Mouse (Mus musculus) liver, embryonic 15.5 days (tissue): ENCODE results near the gene Fam110a. TPM values are rescaled to one million over a fixed set of nuclear protein-coding genes. Genes with fewer than 3 reads are reported as not detected.
A peak's percentile ranks its signal among the peaks of the same experiment; 100 is the strongest.

Experiments used
- ATAC-seq: fragments of 200-750 bp; cut with Nextera tagmentation; 2 replicates; pipeline ENCODE4 v1.8.0; 2017; ENCODE audit warnings: moderate number of reproducible peaks, mild to moderate bottlenecking, moderate library complexity; ENCODE audit not compliant: insufficient read depth
- H3K27ac ChIP-seq: fragments of 300-500 bp; sonication (generic); replicated peaks from 2 replicates; pipeline ENCODE4 v1.5.1; 2015; ENCODE audit warnings: mild to moderate bottlenecking, inconsistent platforms
- H3K27me3 ChIP-seq: fragments of 300-500 bp; sonication (generic); 2 replicates; pipeline ENCODE4 v1.6.1; 2015; ENCODE audit warnings: mild to moderate bottlenecking, inconsistent platforms
- H3K36me3 ChIP-seq: fragments of 300-500 bp; sonication (generic); replicated peaks from 2 replicates; pipeline ENCODE4 v1.6.1; 2015; ENCODE audit warnings: moderate library complexity, mild to moderate bottlenecking, inconsistent platforms
- H3K4me1 ChIP-seq: fragments of 300-500 bp; sonication (generic); replicated peaks from 2 replicates; pipeline ENCODE4 v1.6.1; 2015; ENCODE audit warnings: inconsistent platforms
- H3K4me2 ChIP-seq: fragments of 300-500 bp; sonication (generic); 2 replicates; pipeline ENCODE4 v1.6.1; 2015; ENCODE audit warnings: moderate library complexity, mild to moderate bottlenecking, inconsistent platforms
- H3K4me3 ChIP-seq: fragments of 300-500 bp; sonication (generic); replicated peaks from 2 replicates; pipeline ENCODE4 v1.5.1; 2015; ENCODE audit warnings: mild to moderate bottlenecking, inconsistent platforms
- H3K9ac ChIP-seq: fragments of 300-500 bp; sonication (generic); 2 replicates; pipeline ENCODE4 v1.6.1; 2015; ENCODE audit warnings: moderate library complexity, mild to moderate bottlenecking, inconsistent platforms
- H3K9me3 ChIP-seq: fragments of 300-500 bp; sonication (generic); replicated peaks from 2 replicates; pipeline ENCODE4 v1.6.1; 2016; ENCODE audit warnings: inconsistent platforms
- WGBS: fragments of 180-500 bp; shearing (Covaris S2); methylation state at CpG from one replicate; pipeline ENCODE4 v1.1.7; 2015; ENCODE audit warnings: mixed read lengths; ENCODE audit not compliant: insufficient replicate concordance; 5-methylcytosine and 5-hydroxymethylcytosine counted together
- microRNA counts: library from miRNA; unstranded; fragments of <30 nt; microRNA quantifications from one replicate; lab custom pipeline; 2016
- microRNA-seq: library from miRNA; unstranded; fragments of <30 nt; microRNA quantifications from one replicate; pipeline ENCODE4, GENCODE M21; 2016
- polyA plus RNA-seq: library from polyadenylated mRNA; unstranded; fragments of >200 nt; fragmentation: Nextera tagmentation; extraction: Ambion mirVana; gene quantifications from 2 replicates; pipeline ENCODE4 v1.2.1, GENCODE M21; 2015

Gene Fam110a
- polyA plus RNA-seq, 1 experiment from 2014 or later, result 9.8 TPM

DNA sequence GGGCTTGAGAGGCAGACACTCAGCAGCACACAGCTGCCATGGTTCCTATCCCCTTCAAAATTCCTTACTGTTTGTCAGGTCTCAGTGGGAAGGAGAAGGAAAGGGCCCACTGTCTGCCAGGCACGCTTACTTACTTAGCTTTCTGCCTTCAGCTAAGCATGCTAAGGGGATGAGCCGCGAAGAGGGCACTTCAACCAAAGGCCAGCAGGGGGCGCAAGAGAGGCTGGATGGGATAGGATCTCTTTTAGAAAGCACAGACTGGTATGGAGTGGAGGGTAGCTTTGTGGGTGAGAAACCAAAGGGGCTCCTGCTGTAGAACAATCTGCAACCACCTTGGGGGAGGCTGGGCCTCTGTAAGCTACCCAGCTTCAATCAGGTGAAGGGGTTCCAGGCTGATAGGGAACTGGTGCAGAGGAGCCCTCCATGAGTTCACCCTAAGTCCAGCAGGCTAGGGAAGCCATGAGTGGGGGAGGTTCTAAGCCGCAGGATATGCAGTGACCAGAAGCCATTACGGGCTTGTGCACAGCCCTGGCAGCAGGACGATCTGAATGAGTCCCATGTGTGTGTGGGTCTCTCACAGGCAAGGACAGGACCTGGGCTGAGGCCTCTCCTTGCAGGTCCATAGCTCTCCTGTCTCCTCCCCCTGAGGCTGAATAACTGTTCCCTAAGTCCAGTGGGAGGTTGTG is 49.5 kb downstream of the Fam110a start:
- Histone ChIP-seq H3K27me3 (no peaks in the 10 kb centered on the region), H3K27ac (no peak overlapping the region), H3K4me1 (peaks cover 6% of the 10 kb centered on the region; the same call in 1 of the 2 replicates), H3K9me3 (no peaks in the 10 kb centered on the region), H3K4me2 (no peak overlapping the region), H3K4me3 (no peak overlapping the region), H3K9ac (no peak overlapping the region), H3K36me3 (no peaks in the 10 kb centered on the region)
- no peak for ATAC-seq
- 22% methylated on average over 7 of the region's 7 CpGs for WGBS

GRCm38 (mm10) chr2:151927103-151927502 is 52.9 kb downstream of the Fam110a start:
- Histone ChIP-seq H3K36me3 (no peaks in the 10 kb centered on the region), H3K4me2 (no peak overlapping the region), H3K4me3 (no peak overlapping the region), H3K9me3 (no peaks in the 10 kb centered on the region), H3K9ac (no peak overlapping the region), H3K27ac (no peak overlapping the region), H3K4me1 (peaks cover 6% of the 10 kb centered on the region; the same call in 1 of the 2 replicates), H3K27me3 (no peaks in the 10 kb centered on the region)
- ATAC-seq, result 0 out of 2 replicates have a peak, but pooled peaks have one; percentile 32
- 62% methylated on average over 11 of the region's 11 CpGs for WGBS

DNA sequence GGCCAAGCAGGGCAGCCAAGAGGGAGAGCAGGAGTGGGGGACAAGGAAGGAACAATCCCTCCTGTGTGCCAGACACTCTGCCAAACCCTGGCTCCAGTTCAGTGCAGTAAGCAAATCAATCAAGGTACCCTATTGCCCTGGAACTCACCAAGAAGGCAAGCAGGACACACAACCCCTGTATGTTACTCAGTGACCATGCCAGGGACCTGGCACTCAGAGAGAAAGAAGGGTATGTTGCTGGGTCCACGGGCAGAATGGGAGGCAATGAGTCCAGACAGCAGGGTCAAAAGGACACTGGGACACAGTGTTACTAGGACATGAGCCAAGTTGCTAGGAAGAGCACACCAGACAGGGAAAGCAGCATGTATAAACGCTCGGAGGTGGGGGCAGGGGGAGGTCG is 54.3 kb downstream of the Fam110a start:
- Histone ChIP-seq H3K27ac (no peak overlapping the region), H3K27me3 (no peaks in the 10 kb centered on the region), H3K4me1 (peaks cover 6% of the 10 kb centered on the region; the same call in 1 of the 2 replicates), H3K9ac (no peak overlapping the region), H3K4me2 (no peak overlapping the region), H3K9me3 (no peaks in the 10 kb centered on the region), H3K4me3 (no peak overlapping the region), H3K36me3 (no peaks in the 10 kb centered on the region)
- ATAC-seq, result peak; percentile 68
- WGBS, result 40% methylated on average over 4 of the region's 4 CpGs

DNA sequence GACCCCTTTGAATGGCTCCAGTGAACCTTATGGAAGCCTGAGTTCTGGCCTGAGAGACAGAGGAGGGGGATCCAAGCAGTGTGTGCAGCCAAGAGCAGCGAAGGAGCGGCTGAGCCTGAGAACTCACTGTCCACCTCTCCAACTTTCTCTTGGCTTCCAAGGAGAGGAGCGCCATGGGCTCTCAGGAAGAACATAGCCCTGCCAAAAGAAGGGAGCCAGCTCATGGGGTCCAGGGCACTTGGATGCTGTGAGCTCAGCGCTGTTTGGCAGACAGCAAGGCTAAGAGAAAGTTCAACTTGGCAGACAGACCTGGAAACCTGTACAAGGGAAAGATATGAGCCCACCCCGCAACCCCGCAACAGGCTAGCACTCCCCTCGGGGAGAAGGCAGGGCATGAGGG is 55.7 kb downstream of the Fam110a start:
- no peak overlapping the region for H3K9ac ChIP-seq
- no peak for ATAC-seq
- H3K4me3 ChIP-seq, result no peak overlapping the region
- H3K27ac ChIP-seq, result no peak overlapping the region
- no peaks in the 10 kb centered on the region for H3K36me3 ChIP-seq
- WGBS, result 69% methylated on average over 7 of the region's 7 CpGs
- peaks cover 6% of the 10 kb centered on the region; the same call in 1 of the 2 replicates for H3K4me1 ChIP-seq
- no peak overlapping the region for H3K4me2 ChIP-seq
- H3K9me3 ChIP-seq, result no peaks in the 10 kb centered on the region
- no peaks in the 10 kb centered on the region for H3K27me3 ChIP-seq

DNA sequence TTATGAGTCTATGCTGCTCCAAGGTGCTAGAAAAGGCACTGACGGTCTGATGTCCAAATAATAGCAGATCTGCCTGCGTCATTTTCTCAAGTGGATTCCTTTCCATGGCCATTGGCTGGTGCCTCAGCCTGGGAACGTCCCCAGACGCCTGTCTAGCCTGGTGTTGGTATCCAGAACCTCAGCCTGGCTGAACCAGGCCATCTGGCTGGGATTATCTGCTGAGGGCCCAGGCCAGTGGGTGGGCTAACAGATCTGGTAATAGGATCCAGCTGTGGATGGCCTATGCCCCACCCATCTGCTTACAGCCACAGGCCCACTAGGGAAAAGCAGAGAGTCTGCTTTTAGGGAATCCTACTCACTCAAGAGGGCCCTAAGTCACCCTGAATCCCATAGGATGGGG is 58.4 kb downstream of the Fam110a start:
- Histone ChIP-seq H3K4me3 (no peak overlapping the region), H3K4me2 (no peak overlapping the region), H3K27ac (no peak overlapping the region), H3K9ac (no peak overlapping the region), H3K36me3 (no peaks in the 10 kb centered on the region), H3K27me3 (no peaks in the 10 kb centered on the region), H3K4me1 (no peaks in the 10 kb centered on the region; the same call in 1 of the 2 replicates), H3K9me3 (no peaks in the 10 kb centered on the region)
- WGBS, result 46% methylated on average over 4 of the region's 4 CpGs
- no peak for ATAC-seq

- no peaks in the 10 kb centered on the region for H3K36me3 ChIP-seq
- H3K4me1 ChIP-seq, result no peaks in the 10 kb centered on the region; the same call in 1 of the 2 replicates
- no peak for ATAC-seq
- no peak overlapping the region for H3K4me2 ChIP-seq
- no peak overlapping the region for H3K27ac ChIP-seq
- H3K27me3 ChIP-seq, result no peaks in the 10 kb centered on the region
- no peak overlapping the region for H3K9ac ChIP-seq
- no peaks in the 10 kb centered on the region for H3K9me3 ChIP-seq
- no peak overlapping the region for H3K4me3 ChIP-seq
- WGBS, result 49% methylated on average over 8 of the region's 8 CpGs
Measured at GRCm38 (mm10) chr2:151921068-151921467, 59.0 kb downstream of the Fam110a start.

MicroRNAs encoded within 50 kb of the gene (microRNA counts, 519-probe panel; counts per million panel counts)
- microRNA mmu-miR-1953 (lab: Ali Mortazavi, UCI), result not detected

Small RNAs within 50 kb of the gene (microRNA-seq; reads per million reads assigned to microRNA genes)
- 1.5 reads per million for gene Mir1953

Other genes with a start within 250 kb of the Fam110a start
- 43.4 and 43.8 TPM in 2 replicates for gene Psmf1, start 236.0 kb downstream of the Fam110a start, polyA plus RNA-seq
- 0.08 TPM in 1 of 2 replicates, not detected in the other for gene Rspo4, start 137.3 kb downstream of the Fam110a start, polyA plus RNA-seq
- gene Angpt4, start 69.0 kb downstream of the Fam110a start, polyA plus RNA-seq, result 0.13 TPM in 1 of 2 replicates, not detected in the other
- 1.1 and 1.3 TPM in 2 replicates for gene Slc52a3, start 16.3 kb upstream of the Fam110a start, polyA plus RNA-seq
- gene Scrt2, start 101.3 kb upstream of the Fam110a start, polyA plus RNA-seq, result not detected in 2 replicates
- 11.1 and 11.6 TPM in 2 replicates for gene Srxn1, start 125.3 kb upstream of the Fam110a start, polyA plus RNA-seq
- gene Tcf15, start 163.3 kb upstream of the Fam110a start, polyA plus RNA-seq, result 0.50 and 0.51 TPM in 2 replicates
- 29.7 and 34.8 TPM in 2 replicates for gene Csnk2a1, start 246.6 kb upstream of the Fam110a start, polyA plus RNA-seq